Mouse (Mus musculus) CD8-positive naive resting alpha-beta T cell, adult 2 months (primary cell): Measurements from ENCODE around the gene Prps2.
"Not testable (repeated sequence)": the region's sequence is repeated elsewhere in the genome, so short reads cannot be mapped to it uniquely, and the experiment has no call there.

Source experiments
- DNase-seq, 2 experiments: peaks; one replicate each; pipeline ENCODE4 v3.0.0; 2022; ENCODE audit warnings: low read depth in 2 of 2, low spot score in 2 of 2

Gene Prps2

GRCm38 (mm10) chrX:167328519-167328918, 54.0 kb downstream of the Prps2 start:
- DNase-seq: no peak

- no peak for DNase-seq
These were observed 58.8 kb downstream of the Prps2 start for GRCm38 (mm10) chrX:167323742-167324141.

- DNase-seq: no peak
These were observed 61.2 kb downstream of the Prps2 start for GRCm38 (mm10) chrX:167321233-167321806.

- no peak for DNase-seq
These were observed 63.6 kb downstream of the Prps2 start for GRCm38 (mm10) chrX:167318819-167319396.

- no peak for DNase-seq
These were observed 66.8 kb downstream of the Prps2 start for GRCm38 (mm10) chrX:167315766-167316165.

- DNase-seq: no peak
These were observed 67.3 kb downstream of the Prps2 start for GRCm38 (mm10) chrX:167315093-167315726.

GRCm38 (mm10) chrX:167302061-167302460, 80.5 kb downstream of the Prps2 start:
- DNase-seq: not testable (repeated sequence)
